Mouse (Mus musculus) C2C12 (cell line): Measurements from ENCODE around the gene Lim2. TPM values are rescaled to one million over a fixed set of nuclear protein-coding genes. Genes with fewer than 3 reads are reported as not detected.
"Not testable (repeated sequence)": the region's sequence is repeated elsewhere in the genome, so short reads cannot be mapped to it uniquely, and the experiment has no call there.

Experiments used
- H3K27me3 ChIP-seq: one replicate; pipeline ENCODE4 v1.6.1; 2011; ENCODE audit not compliant: control insufficient read depth, insufficient read depth, insufficient read length
- H3K36me3 ChIP-seq: one replicate; pipeline ENCODE4 v1.6.1; 2011; ENCODE audit not compliant: control insufficient read depth, insufficient read depth
- H3K4me3 ChIP-seq: one replicate; pipeline ENCODE4 v1.5.1; 2011; ENCODE audit warnings: mild to moderate bottlenecking, control low read depth; ENCODE audit not compliant: poor library complexity, insufficient read depth, severe bottlenecking
- H3K79me2 ChIP-seq: one replicate; pipeline ENCODE4 v1.6.1; 2011; ENCODE audit not compliant: control insufficient read depth, insufficient read depth
- H3K79me3 ChIP-seq: one replicate; pipeline ENCODE4 v1.6.1; 2011; ENCODE audit warnings: low read depth, control low read depth
- H3ac ChIP-seq: one replicate; pipeline ENCODE3; 2011; ENCODE audit warnings: low read depth; ENCODE audit not compliant: control insufficient read depth, insufficient read length
- CEBPB ChIP-seq: IDR thresholded peaks from one replicate; pipeline ENCODE4 v1.6.1; 2011; ENCODE audit warnings: low read depth, mild to moderate bottlenecking, control low read depth, moderate library complexity
- CTCF ChIP-seq: IDR thresholded peaks from one replicate; pipeline ENCODE4 v1.5.1; 2011; ENCODE audit not compliant: control insufficient read depth, insufficient read depth, insufficient read length
- FOSL1 ChIP-seq: IDR thresholded peaks from one replicate; pipeline ENCODE4 v1.8.0; 2011; ENCODE audit warnings: mild to moderate bottlenecking, low read length; ENCODE audit not compliant: poor library complexity, insufficient read depth, severe bottlenecking
- MAX ChIP-seq: IDR thresholded peaks from one replicate; pipeline ENCODE4 v1.6.1; 2011; ENCODE audit warnings: mild to moderate bottlenecking, control low read depth
- MYOD1 ChIP-seq: IDR thresholded peaks from one replicate; pipeline ENCODE4 v1.6.1; 2011; ENCODE audit warnings: low read depth; ENCODE audit not compliant: control insufficient read depth, insufficient read length
- MYOG ChIP-seq: IDR thresholded peaks from one replicate; pipeline ENCODE4 v1.6.1; 2011; ENCODE audit not compliant: control insufficient read depth, insufficient read length; ENCODE audit errors: extremely low read depth
- USF1 ChIP-seq: IDR thresholded peaks from one replicate; pipeline ENCODE4 v1.6.1; 2011; ENCODE audit warnings: low read depth, mild to moderate bottlenecking, control low read depth, moderate library complexity
- polyA plus RNA-seq: library from polyadenylated mRNA; unstranded; fragments of >200 nt; fragmentation: generic; extraction: Trizol; gene quantifications from one replicate; pipeline ENCODE4 v1.2.1, GENCODE M21; 2012; ENCODE audit warnings: missing spikeins

Gene Lim2
- polyA plus RNA-seq, 1 experiment: 0.01 TPM

DNA sequence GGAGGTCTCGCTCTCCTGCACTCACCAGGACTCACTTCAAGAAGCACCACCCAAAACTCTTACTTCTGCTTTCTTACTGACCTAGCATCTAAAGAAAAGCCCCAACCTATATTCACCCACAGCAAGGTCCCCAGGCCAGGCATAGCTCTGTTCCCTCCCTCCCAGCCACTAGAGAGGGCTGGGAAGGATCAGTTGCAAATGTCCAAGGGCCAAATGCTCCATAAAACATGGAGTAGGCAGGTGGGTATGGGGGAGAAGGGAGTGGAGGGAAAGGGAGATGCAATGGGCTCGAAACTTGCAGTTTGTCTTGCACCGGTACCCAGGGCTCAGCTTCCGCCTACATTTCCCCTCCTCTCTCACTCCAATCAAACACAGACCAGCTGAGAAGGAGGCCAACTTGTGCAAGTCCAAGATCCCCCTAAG is 19.3 kb upstream of the Lim2 start, which contains the start of gene Siglecg:
Gene Siglecg (plus strand): TSS at position 74 of the 423 bp plus-strand sequence.
- no peaks in the 10 kb centered on the region for H3K79me2 ChIP-seq
- H3K27me3 ChIP-seq: no peaks in the 10 kb centered on the region
- no peak within 1 kb of the TSS for H3ac ChIP-seq
- no peaks in the 10 kb centered on the region for H3K36me3 ChIP-seq
- H3K4me3 ChIP-seq: no peak within 1 kb of the TSS
- TF ChIP-seq MAX: no peak
- no peak for TF ChIP-seq USF1
- no peak for TF ChIP-seq MYOD1
- TF ChIP-seq CTCF: no peak
- TF ChIP-seq MYOG: no peak
- TF ChIP-seq CEBPB: no peak
- TF ChIP-seq FOSL1: no peak
- no peaks in the 10 kb centered on the region for H3K79me3 ChIP-seq

- Histone ChIP-seq H3K79me2 (no peaks in the 10 kb centered on the region), H3K27me3 (no peaks in the 10 kb centered on the region), H3K36me3 (no peaks in the 10 kb centered on the region), H3K4me3 (no peak overlapping the region), H3ac (no peak overlapping the region), H3K79me3 (no peaks in the 10 kb centered on the region)
- no peak for TF ChIP-seq FOSL1
- no peak for TF ChIP-seq MYOG
- TF ChIP-seq MAX: no peak
- no peak for TF ChIP-seq CTCF
- no peak for TF ChIP-seq MYOD1
- TF ChIP-seq CEBPB: no peak
- no peak for TF ChIP-seq USF1
Measured at GRCm38 (mm10) chr7:43409084-43409483, 18.4 kb upstream of the Lim2 start.

GRCm38 (mm10) chr7:43411724-43412123 is 15.7 kb upstream of the Lim2 start:
- H3K79me2 ChIP-seq, H3K4me3 ChIP-seq, H3K36me3 ChIP-seq, H3K27me3 ChIP-seq, H3K79me3 ChIP-seq, H3ac ChIP-seq: not testable (repeated sequence)

- Histone ChIP-seq H3K79me2 (no peaks in the 10 kb centered on the region), H3K36me3 (no peaks in the 10 kb centered on the region), H3K4me3 (no peak overlapping the region), H3K27me3 (no peaks in the 10 kb centered on the region), H3K79me3 (no peaks in the 10 kb centered on the region), H3ac (no peak overlapping the region)
- TF ChIP-seq CEBPB: no peak
- TF ChIP-seq MAX: no peak
- no peak for TF ChIP-seq FOSL1
- no peak for TF ChIP-seq MYOD1
- TF ChIP-seq MYOG: no peak
- no peak for TF ChIP-seq USF1
- TF ChIP-seq CTCF: no peak
Measured at GRCm38 (mm10) chr7:43417298-43417697, 10.2 kb upstream of the Lim2 start.

GRCm38 (mm10) chr7:43422995-43423617 is 4.4 kb upstream of the Lim2 start:
- Histone ChIP-seq H3K36me3 (no peaks in the 10 kb centered on the region), H3ac (no peak overlapping the region), H3K27me3 (no peaks in the 10 kb centered on the region), H3K79me2 (no peaks in the 10 kb centered on the region), H3K4me3 (no peak overlapping the region), H3K79me3 (no peaks in the 10 kb centered on the region)
- peak; percentile 90 for TF ChIP-seq CTCF
- no peak for TF ChIP-seq MYOG

DNA sequence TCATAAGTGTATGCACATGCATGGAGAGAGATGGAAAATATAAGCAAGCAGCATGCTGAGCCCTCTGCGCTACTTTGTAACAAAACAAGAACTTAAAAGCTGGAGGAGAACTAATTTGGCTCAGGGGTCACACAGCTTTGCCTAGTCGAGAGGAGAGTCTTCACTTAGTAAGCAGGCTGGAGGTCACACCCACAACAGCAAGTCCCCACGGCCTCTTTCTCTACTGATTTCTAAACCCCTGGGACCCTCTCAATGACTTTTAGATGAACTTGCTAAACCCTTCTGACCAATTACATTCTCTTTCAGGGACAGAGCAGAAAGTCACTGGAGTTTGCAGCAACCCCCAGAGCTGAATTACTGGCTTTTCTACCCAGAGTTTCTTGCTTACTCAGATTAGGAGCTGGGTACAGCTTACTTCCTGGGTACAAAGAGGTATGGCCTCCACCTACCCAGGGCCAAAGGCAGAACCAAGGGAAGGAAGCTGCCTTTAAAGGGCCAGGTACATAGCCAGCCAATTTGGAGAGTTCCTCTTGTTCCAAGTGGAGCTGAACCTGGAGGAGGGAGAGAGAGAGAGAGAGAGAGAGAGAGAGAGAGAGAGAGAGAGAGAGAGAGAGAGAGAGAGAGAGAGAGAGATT is 3.4 kb upstream of the Lim2 start:
- no peak overlapping the region for H3K4me3 ChIP-seq
- no peak overlapping the region for H3ac ChIP-seq
- H3K27me3 ChIP-seq: no peaks in the 10 kb centered on the region
- H3K79me3 ChIP-seq: no peaks in the 10 kb centered on the region
- H3K79me2 ChIP-seq: no peaks in the 10 kb centered on the region
- no peaks in the 10 kb centered on the region for H3K36me3 ChIP-seq
- TF ChIP-seq CTCF (no peak), MYOG (no peak), MYOD1 (no peak), FOSL1 (no peak), MAX (no peak), USF1 (no peak), CEBPB (no peak)
